Mouse (Mus musculus) kidney, embryonic 16.5 days (tissue): ENCODE measurements at regions not wholly inside any gene's neighbourhood (a gene's known extent, or its start where the extent isn't known, plus 50 kb on each side); places are given as distances from the start of the nearest gene placed in this dataset.

Experiments
- ATAC-seq: fragments of 200-750 bp; cut with Nextera tagmentation; 2 replicates; pipeline ENCODE4 v1.8.0; 2017; ENCODE audit warnings: moderate TSS enrichment; ENCODE audit not compliant: low FRiP score, low TSS enrichment
- H3K27ac ChIP-seq: fragments of 300-500 bp; sonication (generic); 2 replicates; pipeline ENCODE4 v1.5.1; 2014; ENCODE audit warnings: low read length
- H3K27me3 ChIP-seq: fragments of 300-500 bp; sonication (generic); 2 replicates; pipeline ENCODE4 v1.6.1; 2014; ENCODE audit warnings: low read length, control low read depth, mixed read lengths; ENCODE audit not compliant: insufficient read depth
- H3K36me3 ChIP-seq: fragments of 300-500 bp; sonication (generic); 2 replicates; pipeline ENCODE4 v1.6.1; 2014; ENCODE audit warnings: low read length, control low read depth, mixed read lengths; ENCODE audit not compliant: insufficient read depth
- H3K4me1 ChIP-seq: fragments of 300-500 bp; sonication (generic); 2 replicates; pipeline ENCODE4 v1.6.1; 2014; ENCODE audit warnings: low read length, control low read depth, mixed read lengths; ENCODE audit not compliant: insufficient read depth
- H3K4me2 ChIP-seq: fragments of 300-500 bp; sonication (generic); replicated peaks from 2 replicates; pipeline ENCODE4 v1.6.1; 2014; ENCODE audit warnings: low read depth, low read length
- H3K4me3 ChIP-seq: fragments of 300-500 bp; sonication (generic); 2 replicates; pipeline ENCODE4 v1.5.1; 2014; ENCODE audit warnings: mild to moderate bottlenecking, low read length
- H3K9ac ChIP-seq: fragments of 300-500 bp; sonication (generic); replicated peaks from 2 replicates; pipeline ENCODE4 v1.6.1; 2014; ENCODE audit warnings: low read length
- H3K9me3 ChIP-seq: fragments of 300-500 bp; sonication (generic); 2 replicates; pipeline ENCODE4 v1.6.1; 2016; ENCODE audit warnings: low read length, control low read depth
- WGBS: fragments of 180-500 bp; shearing (Covaris S2); extraction: QIAGEN DNeasy Blood & Tissue Kit; methylation state at CpG from one replicate; pipeline ENCODE4 v1.1.7; 2014; 5-methylcytosine and 5-hydroxymethylcytosine counted together

GRCm38 (mm10) chr10:17213310-17214064, 509.5 kb upstream of the Cited2 start:
- 21% methylated on average over 7 of the region's 7 CpGs for WGBS
- Histone ChIP-seq H3K27ac (peak overlapping the region; percentile 77), H3K4me1 (peaks cover 4% of the 10 kb centered on the region; the same call in 1 of the 2 replicates), H3K27me3 (no peaks in the 10 kb centered on the region), H3K9me3 (no peaks in the 10 kb centered on the region), H3K4me2 (peak overlapping the region; percentile 27), H3K4me3 (no peak overlapping the region), H3K9ac (no peak overlapping the region), H3K36me3 (no peaks in the 10 kb centered on the region)
- peak; percentile 90 for ATAC-seq

GRCm38 (mm10) chr10:17214065-17214440, 509.0 kb upstream of the Cited2 start:
- Histone ChIP-seq H3K4me1 (peaks cover 4% of the 10 kb centered on the region; the same call in 1 of the 2 replicates), H3K9me3 (no peaks in the 10 kb centered on the region), H3K9ac (no peak overlapping the region), H3K27me3 (no peaks in the 10 kb centered on the region), H3K4me2 (no peak overlapping the region), H3K36me3 (no peaks in the 10 kb centered on the region), H3K4me3 (no peak overlapping the region), H3K27ac (no peak overlapping the region; the same call in 1 of the 2 replicates)
- ATAC-seq: no peak
- 47% methylated on average over 2 of the region's 2 CpGs for WGBS

GRCm38 (mm10) chr10:17215029-17215428, 508.0 kb upstream of the Cited2 start:
- WGBS: 61% methylated on average over 3 of the region's 3 CpGs
- H3K27me3 ChIP-seq: no peaks in the 10 kb centered on the region
- ATAC-seq: no peak
- no peaks in the 10 kb centered on the region for H3K9me3 ChIP-seq
- no peak overlapping the region for H3K27ac ChIP-seq
- no peak overlapping the region for H3K4me2 ChIP-seq
- no peak overlapping the region for H3K4me3 ChIP-seq
- H3K4me1 ChIP-seq: peaks cover 4% of the 10 kb centered on the region; the same call in 1 of the 2 replicates
- H3K9ac ChIP-seq: no peak overlapping the region
- H3K36me3 ChIP-seq: no peaks in the 10 kb centered on the region

- no peak overlapping the region for H3K4me3 ChIP-seq
- no peak overlapping the region for H3K9ac ChIP-seq
- no peak overlapping the region for H3K4me2 ChIP-seq
- no peaks in the 10 kb centered on the region for H3K4me1 ChIP-seq
- H3K27me3 ChIP-seq: no peaks in the 10 kb centered on the region
- no peaks in the 10 kb centered on the region for H3K9me3 ChIP-seq
- no peaks in the 10 kb centered on the region for H3K36me3 ChIP-seq
- ATAC-seq: no peak
- 63% methylated on average over 2 of the region's 2 CpGs for WGBS
- H3K27ac ChIP-seq: no peak overlapping the region
Measured at GRCm38 (mm10) chr10:17221495-17221894, 501.5 kb upstream of the Cited2 start.

- no peaks in the 10 kb centered on the region for H3K36me3 ChIP-seq
- WGBS: 89% methylated on average over 1 of the region's 1 CpGs
- H3K4me1 ChIP-seq: peaks cover 7% of the 10 kb centered on the region; the same call in 1 of the 2 replicates
- H3K4me2 ChIP-seq: no peak overlapping the region
- no peak overlapping the region for H3K27ac ChIP-seq
- no peak overlapping the region for H3K9ac ChIP-seq
- no peaks in the 10 kb centered on the region for H3K27me3 ChIP-seq
- no peak overlapping the region for H3K4me3 ChIP-seq
- H3K9me3 ChIP-seq: no peaks in the 10 kb centered on the region
- ATAC-seq: no peak
Measured at GRCm38 (mm10) chr10:17225727-17226126, 497.3 kb upstream of the Cited2 start.

- no peaks in the 10 kb centered on the region for H3K36me3 ChIP-seq
- peak; percentile 70; the same call in 1 of the 2 replicates for ATAC-seq
- H3K9ac ChIP-seq: 0 out of 2 replicates have a peak overlapping the region, but pooled peaks have one; percentile 19
- no peaks in the 10 kb centered on the region for H3K9me3 ChIP-seq
- H3K4me2 ChIP-seq: peak overlapping the region; percentile 20
- H3K27ac ChIP-seq: no peak overlapping the region
- H3K4me1 ChIP-seq: peaks cover 7% of the 10 kb centered on the region; the same call in 1 of the 2 replicates
- H3K27me3 ChIP-seq: no peaks in the 10 kb centered on the region
- no peak overlapping the region for H3K4me3 ChIP-seq
- 23% methylated on average over 16 of the region's 16 CpGs for WGBS
Measured at GRCm38 (mm10) chr10:17230040-17230818, 492.8 kb upstream of the Cited2 start.

- no peaks in the 10 kb centered on the region for H3K27me3 ChIP-seq
- H3K4me3 ChIP-seq: no peak overlapping the region
- no peak overlapping the region for H3K9ac ChIP-seq
- ATAC-seq: no peak
- 28% methylated on average over 10 of the region's 10 CpGs for WGBS
- no peaks in the 10 kb centered on the region for H3K9me3 ChIP-seq
- H3K36me3 ChIP-seq: no peaks in the 10 kb centered on the region
- no peak overlapping the region for H3K4me2 ChIP-seq
- 0 out of 2 replicates have a peak overlapping the region, but pooled peaks have one; percentile 13 for H3K27ac ChIP-seq
- peaks cover 18% of the 10 kb centered on the region for H3K4me1 ChIP-seq
Measured at GRCm38 (mm10) chr10:17235955-17236650, 486.9 kb upstream of the Cited2 start.

- H3K9ac ChIP-seq: no peak overlapping the region
- H3K27ac ChIP-seq: no peak overlapping the region
- H3K4me1 ChIP-seq: peaks cover 18% of the 10 kb centered on the region
- ATAC-seq: no peak
- no peaks in the 10 kb centered on the region for H3K9me3 ChIP-seq
- no peaks in the 10 kb centered on the region for H3K36me3 ChIP-seq
- WGBS: 66% methylated on average over 2 of the region's 2 CpGs
- H3K27me3 ChIP-seq: no peaks in the 10 kb centered on the region
- H3K4me2 ChIP-seq: no peak overlapping the region
- no peak overlapping the region for H3K4me3 ChIP-seq
Measured at GRCm38 (mm10) chr10:17236761-17237160, 486.3 kb upstream of the Cited2 start.

GRCm38 (mm10) chr10:17237463-17237862, 485.6 kb upstream of the Cited2 start:
- Histone ChIP-seq H3K4me1 (peaks cover 18% of the 10 kb centered on the region), H3K9me3 (no peaks in the 10 kb centered on the region), H3K27me3 (no peaks in the 10 kb centered on the region), H3K4me2 (peak overlapping the region; percentile 30), H3K36me3 (no peaks in the 10 kb centered on the region), H3K9ac (no peak overlapping the region), H3K27ac (0 out of 2 replicates have a peak overlapping the region, but pooled peaks have one; percentile 4), H3K4me3 (no peak overlapping the region)
- 21% methylated on average over 11 of the region's 11 CpGs for WGBS
- peak; percentile 21; the same call in 1 of the 2 replicates for ATAC-seq
